Mouse (Mus musculus): ENCODE measurements around the gene Pitpna. TPM values are rescaled to one million over a fixed set of nuclear protein-coding genes. Genes with fewer than 3 reads are reported as not detected.

The Pitpna gene
- polyA plus RNA-seq, 1 experiment from 2014 or later = 92.3 TPM

- H3K4me2 ChIP-seq (replicated peaks) = no peak overlapping the region
- no peak overlapping the region for H3K27ac ChIP-seq
- H3K9ac ChIP-seq = no peak overlapping the region
- no peaks in the 10 kb centered on the region for H3K27me3 ChIP-seq (replicated peaks)
- no peaks in the 10 kb centered on the region for H3K9me3 ChIP-seq
- WGBS = 94% methylated on average over 7 of the region's 7 CpGs
- no peaks in the 10 kb centered on the region for H3K36me3 ChIP-seq
- ATAC-seq = no peak
- H3K4me3 ChIP-seq (replicated peaks) = no peak overlapping the region
- H3K4me1 ChIP-seq (replicated peaks) = no peaks in the 10 kb centered on the region
These were observed 6.3 kb upstream of the Pitpna start for GRCm38 (mm10) chr11:75581495-75582149.

- Histone ChIP-seq H3K27me3 (replicated peaks) (no peaks in the 10 kb centered on the region), H3K36me3 (no peaks in the 10 kb centered on the region), H3K4me2 (replicated peaks) (no peak overlapping the region), H3K9ac (no peak overlapping the region), H3K9me3 (no peaks in the 10 kb centered on the region), H3K4me3 (replicated peaks) (no peak overlapping the region), H3K4me1 (replicated peaks) (no peaks in the 10 kb centered on the region), H3K27ac (peak overlapping the region; percentile 58; the same call in 1 of the 2 replicates)
- peak; percentile 82 for ATAC-seq
- WGBS = 39% methylated on average over 2 of the region's 2 CpGs
These were observed 4.4 kb upstream of the Pitpna start for GRCm38 (mm10) chr11:75583521-75583920.

GRCm38 (mm10) chr11:75585061-75585460 is 2.8 kb upstream of the Pitpna start:
- ATAC-seq = no peak
- Histone ChIP-seq H3K4me2 (replicated peaks) (no peak overlapping the region), H3K36me3 (no peaks in the 10 kb centered on the region), H3K4me1 (replicated peaks) (peaks cover 11% of the 10 kb centered on the region), H3K4me3 (replicated peaks) (no peak overlapping the region), H3K9me3 (no peaks in the 10 kb centered on the region), H3K27ac (no peak overlapping the region), H3K27me3 (replicated peaks) (no peaks in the 10 kb centered on the region), H3K9ac (no peak overlapping the region)
- WGBS = 64% methylated on average over 4 of the region's 4 CpGs

DNA sequence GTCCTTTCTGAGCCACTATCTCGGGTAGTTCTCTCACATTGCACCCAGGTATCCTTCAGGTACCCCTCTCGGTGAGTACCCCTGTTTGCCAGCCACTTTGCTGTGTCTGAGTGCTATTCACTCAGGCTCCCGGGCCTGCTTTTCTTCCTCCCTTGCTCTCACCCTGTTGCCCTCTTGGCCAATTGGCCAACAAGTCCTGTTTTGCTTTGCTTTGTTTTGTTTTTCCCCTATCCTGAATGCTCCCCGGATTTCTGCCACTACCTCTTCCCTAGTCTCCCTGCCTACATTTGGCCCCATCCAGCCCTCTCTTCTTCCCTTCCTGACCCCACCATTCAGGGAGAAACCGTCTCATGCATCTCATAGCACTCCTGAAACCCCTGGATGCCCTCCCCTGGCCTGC is 1.9 kb upstream of the Pitpna start:
- WGBS = 78% methylated on average over 5 of the region's 5 CpGs
- Histone ChIP-seq H3K4me3 (replicated peaks) (no peak overlapping the region), H3K4me2 (replicated peaks) (no peak overlapping the region), H3K4me1 (replicated peaks) (peaks cover 11% of the 10 kb centered on the region), H3K9me3 (no peaks in the 10 kb centered on the region), H3K27ac (no peak overlapping the region), H3K27me3 (replicated peaks) (no peaks in the 10 kb centered on the region), H3K36me3 (no peaks in the 10 kb centered on the region), H3K9ac (no peak overlapping the region)
- no peak for ATAC-seq

DNA sequence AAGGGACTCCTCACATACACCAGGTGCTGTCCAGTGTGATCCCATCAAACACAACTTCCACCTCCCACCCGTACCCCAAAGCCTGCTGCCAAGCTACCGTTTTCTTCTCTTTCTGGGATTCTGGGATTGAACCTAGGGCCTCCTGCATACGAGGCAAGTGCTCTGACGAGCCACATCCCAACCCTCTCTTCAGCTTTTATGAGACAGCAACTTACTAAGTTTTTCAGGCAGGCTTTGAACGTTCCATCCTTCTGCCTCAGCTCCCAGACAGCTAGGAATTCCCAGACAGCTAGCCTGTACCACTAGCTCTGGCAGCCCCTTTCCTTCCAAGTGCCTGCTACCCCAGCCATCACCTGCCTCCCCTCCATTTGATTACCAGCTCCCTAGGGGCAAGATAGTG is 934 bp upstream of the Pitpna start:
- no peaks in the 10 kb centered on the region for H3K27me3 ChIP-seq (replicated peaks)
- H3K4me1 ChIP-seq (replicated peaks) = peaks cover 11% of the 10 kb centered on the region
- H3K4me2 ChIP-seq (replicated peaks) = no peak overlapping the region
- 0 out of 2 replicates have a peak, but pooled peaks cover 5% of the 10 kb centered on the region for H3K36me3 ChIP-seq
- H3K4me3 ChIP-seq (replicated peaks) = no peak overlapping the region
- no peaks in the 10 kb centered on the region for H3K9me3 ChIP-seq
- 89% methylated on average over 5 of the region's 5 CpGs for WGBS
- ATAC-seq = no peak
- no peak overlapping the region for H3K27ac ChIP-seq
- H3K9ac ChIP-seq = no peak overlapping the region

GRCm38 (mm10) chr11:75588285-75588941 is 516 bp downstream of the Pitpna start:
- Histone ChIP-seq H3K36me3 (0 out of 2 replicates have a peak, but pooled peaks cover 10% of the 10 kb centered on the region), H3K4me1 (replicated peaks) (peaks cover 18% of the 10 kb centered on the region), H3K4me3 (replicated peaks) (peak overlapping the region; percentile 97), H3K9me3 (no peaks in the 10 kb centered on the region), H3K4me2 (replicated peaks) (peak overlapping the region; percentile 86), H3K27ac (peak overlapping the region; percentile 86), H3K9ac (peak overlapping the region; percentile 97), H3K27me3 (replicated peaks) (no peaks in the 10 kb centered on the region)
- ATAC-seq = peak; percentile 67
- WGBS = under 1% methylated on average over 37 of the region's 37 CpGs

- H3K27ac ChIP-seq = peak overlapping the region; percentile 73
- no peaks in the 10 kb centered on the region for H3K9me3 ChIP-seq
- no peaks in the 10 kb centered on the region for H3K27me3 ChIP-seq (replicated peaks)
- H3K36me3 ChIP-seq = peaks cover 21% of the 10 kb centered on the region; the same call in 1 of the 2 replicates
- no peak overlapping the region for H3K9ac ChIP-seq
- peak overlapping the region; percentile 27; the same call in 1 of the 2 replicates for H3K4me2 ChIP-seq (replicated peaks)
- peak; percentile 26 for ATAC-seq
- peaks cover 21% of the 10 kb centered on the region for H3K4me1 ChIP-seq (replicated peaks)
- WGBS = 57% methylated on average over 5 of the region's 5 CpGs
- H3K4me3 ChIP-seq (replicated peaks) = no peak overlapping the region
These were observed 4.7 kb downstream of the Pitpna start for GRCm38 (mm10) chr11:75592612-75593011.

GRCm38 (mm10) chr11:75594431-75594830 is 6.5 kb downstream of the Pitpna start:
- Histone ChIP-seq H3K4me3 (replicated peaks) (no peak overlapping the region), H3K4me2 (replicated peaks) (no peak overlapping the region), H3K36me3 (peaks cover 21% of the 10 kb centered on the region; the same call in 1 of the 2 replicates), H3K9me3 (no peaks in the 10 kb centered on the region), H3K4me1 (replicated peaks) (peaks cover 12% of the 10 kb centered on the region), H3K27ac (no peak overlapping the region), H3K9ac (no peak overlapping the region), H3K27me3 (replicated peaks) (no peaks in the 10 kb centered on the region)
- no peak for ATAC-seq
- 83% methylated on average over 9 of the region's 9 CpGs for WGBS

DNA sequence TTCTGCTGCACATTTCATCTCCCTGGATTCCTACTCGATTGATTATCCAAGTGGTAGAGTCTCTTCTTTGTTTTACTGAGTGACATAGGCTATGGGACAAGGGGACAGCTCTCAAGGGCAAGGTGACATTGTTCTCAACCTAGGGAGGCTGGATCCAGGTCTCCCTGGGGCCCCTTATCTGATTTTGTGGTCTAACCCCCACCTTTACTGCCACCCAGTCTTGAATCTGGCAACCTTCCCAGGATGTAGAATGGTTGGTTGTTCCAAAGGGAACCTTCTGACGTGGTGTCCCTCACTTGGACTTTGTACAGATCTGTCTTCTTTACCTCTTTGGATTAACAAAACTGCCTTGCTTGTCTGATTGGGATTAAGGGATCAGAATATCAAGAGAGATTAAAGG is 7.5 kb downstream of the Pitpna start:
- peak; percentile 24; the same call in 1 of the 2 replicates for ATAC-seq
- no peak overlapping the region for H3K9ac ChIP-seq
- H3K36me3 ChIP-seq = peaks cover 25% of the 10 kb centered on the region; the same call in 1 of the 2 replicates
- H3K9me3 ChIP-seq = no peaks in the 10 kb centered on the region
- 68% methylated on average over 2 of the region's 2 CpGs for WGBS
- H3K4me3 ChIP-seq (replicated peaks) = no peak overlapping the region
- H3K4me2 ChIP-seq (replicated peaks) = no peak overlapping the region
- no peaks in the 10 kb centered on the region for H3K27me3 ChIP-seq (replicated peaks)
- H3K4me1 ChIP-seq (replicated peaks) = peaks cover 9% of the 10 kb centered on the region
- no peak overlapping the region for H3K27ac ChIP-seq

DNA sequence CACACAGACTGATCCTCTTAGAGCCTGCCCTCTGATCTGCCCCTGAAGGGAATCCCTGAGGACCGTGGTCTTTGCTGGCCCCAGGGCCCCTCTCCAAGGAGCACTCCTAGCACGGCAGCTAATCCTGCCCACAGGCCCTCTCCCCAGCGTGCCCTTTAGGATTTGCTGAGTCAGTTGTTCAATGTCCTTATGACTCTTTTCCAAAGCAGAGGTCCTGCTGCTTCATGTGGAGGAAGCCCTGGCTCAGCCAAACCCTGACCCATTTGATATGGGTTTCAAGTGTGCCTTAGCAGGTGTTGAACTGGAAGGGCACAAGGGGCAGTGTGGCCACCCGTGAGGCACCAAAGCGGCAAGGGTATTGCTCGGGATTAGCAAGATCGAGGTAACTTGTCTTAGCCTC is 7.9 kb downstream of the Pitpna start:
- Histone ChIP-seq H3K9me3 (no peaks in the 10 kb centered on the region), H3K4me2 (replicated peaks) (no peak overlapping the region), H3K4me1 (replicated peaks) (peaks cover 9% of the 10 kb centered on the region), H3K36me3 (peaks cover 29% of the 10 kb centered on the region; the same call in 1 of the 2 replicates), H3K27ac (no peak overlapping the region), H3K4me3 (replicated peaks) (no peak overlapping the region), H3K9ac (no peak overlapping the region), H3K27me3 (replicated peaks) (no peaks in the 10 kb centered on the region)
- ATAC-seq = no peak
- 83% methylated on average over 7 of the region's 7 CpGs for WGBS

- Histone ChIP-seq H3K27me3 (replicated peaks) (no peaks in the 10 kb centered on the region), H3K4me1 (replicated peaks) (peaks cover 9% of the 10 kb centered on the region), H3K9ac (no peak overlapping the region), H3K27ac (no peak overlapping the region), H3K36me3 (peaks cover 33% of the 10 kb centered on the region; the same call in 1 of the 2 replicates), H3K9me3 (no peaks in the 10 kb centered on the region), H3K4me2 (replicated peaks) (no peak overlapping the region), H3K4me3 (replicated peaks) (no peak overlapping the region)
- no peak for ATAC-seq
- WGBS = 77% methylated on average over 3 of the region's 3 CpGs
These were observed 8.9 kb downstream of the Pitpna start for GRCm38 (mm10) chr11:75596726-75597255.

DNA sequence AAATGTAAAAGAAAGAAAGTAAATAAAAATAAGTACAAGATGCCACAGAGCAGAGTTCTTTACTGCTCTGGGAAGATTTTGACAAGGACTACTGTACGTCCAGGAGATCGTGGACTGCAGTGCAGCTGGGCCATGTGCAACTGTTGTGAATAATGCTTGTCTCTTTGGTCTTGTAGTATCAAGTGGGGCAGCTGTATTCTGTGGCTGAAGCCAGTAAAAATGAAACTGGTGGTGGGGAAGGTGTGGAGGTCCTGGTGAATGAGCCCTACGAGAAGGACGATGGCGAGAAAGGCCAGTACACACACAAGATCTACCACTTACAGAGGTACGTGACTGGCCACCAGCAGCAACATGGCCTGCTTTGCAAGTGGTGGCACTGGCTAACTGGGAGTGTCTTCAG is 10.1 kb downstream of the Pitpna start:
- no peak overlapping the region for H3K27ac ChIP-seq
- peaks cover 36% of the 10 kb centered on the region; the same call in 1 of the 2 replicates for H3K36me3 ChIP-seq
- H3K9ac ChIP-seq = no peak overlapping the region
- H3K4me3 ChIP-seq (replicated peaks) = no peak overlapping the region
- WGBS = 89% methylated on average over 6 of the region's 6 CpGs
- no peaks in the 10 kb centered on the region for H3K9me3 ChIP-seq
- H3K27me3 ChIP-seq (replicated peaks) = no peaks in the 10 kb centered on the region
- ATAC-seq = no peak
- H3K4me1 ChIP-seq (replicated peaks) = 0 out of 2 replicates have a peak, but pooled peaks cover 2% of the 10 kb centered on the region
- H3K4me2 ChIP-seq (replicated peaks) = no peak overlapping the region

All from intestine, embryonic 15.5 days (tissue).